Comparison of ENCODE assay signal across 8 mouse cellular contexts in the genomic region with DNA sequence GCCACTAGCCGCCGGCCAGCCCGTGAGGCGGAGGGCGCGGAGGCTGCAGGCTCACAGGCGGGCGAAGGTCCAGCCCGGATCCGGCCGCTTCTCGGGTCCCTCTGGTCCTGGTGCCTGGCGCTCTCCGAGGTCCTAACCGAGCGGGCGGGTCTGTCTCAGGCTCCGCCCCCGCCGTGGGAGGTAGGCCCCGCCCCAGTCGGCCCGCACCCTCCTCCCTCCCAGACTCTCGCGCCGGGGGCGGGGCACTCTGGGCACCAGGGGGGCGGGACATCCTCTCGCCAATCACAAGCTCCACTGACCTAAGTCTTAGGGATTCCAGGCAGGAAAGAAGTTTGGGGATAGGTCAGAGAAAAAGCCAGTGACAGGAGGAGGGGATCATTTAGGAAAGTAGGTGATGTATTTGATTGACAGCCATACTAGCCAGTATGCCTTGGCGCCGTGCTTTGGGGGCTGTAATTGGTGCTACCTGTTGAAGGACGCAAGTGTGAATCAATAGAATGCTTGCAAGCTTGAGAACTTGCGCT. TPM values are rescaled to one million over a fixed set of nuclear protein-coding genes. Genes with fewer than 3 reads are reported as not detected.
A peak's percentile ranks its signal among the peaks of the same experiment; 100 is the strongest.
DNase-seq lines count a peak whose midpoint lies in the region; ATAC-seq and TF ChIP-seq lines count a peak whose summit lies in the region.

A gene (minus strand): TSS at position 142 of the 524 bp plus-strand sequence.

- no peaks in the 10 kb centered on the region; the same call in 1 of the 2 replicates for H3K4me1 ChIP-seq in forebrain, embryonic 14.5 days (ENCODE audit: control insufficient read depth, insufficient read depth, low read length)
- peaks cover 9% of the 10 kb centered on the region for H3K4me1 ChIP-seq in heart, postnatal 0 days (ENCODE audit: control insufficient read depth, insufficient read depth)
- peaks cover 4% of the 10 kb centered on the region; the same call in 1 of the 2 replicates for H3K4me1 ChIP-seq in liver, embryonic 13.5 days (replicated peaks)
- H3K4me1 ChIP-seq in neural tube, embryonic 13.5 days (replicated peaks) = peaks cover 13% of the 10 kb centered on the region
- H3K4me1 ChIP-seq in testis, adult 2 months (ENCODE audit: control insufficient read depth, insufficient read depth, low read length) = peaks cover 10% of the 10 kb centered on the region

- peak; percentile 95 for ATAC-seq in forebrain, embryonic 14.5 days
- ATAC-seq in heart, postnatal 0 days (ENCODE audit: insufficient read depth, low read depth) = peak; percentile 99
- ATAC-seq in liver, embryonic 13.5 days (ENCODE audit: low read depth) = peak; percentile 96
- ATAC-seq in neural tube, embryonic 13.5 days (ENCODE audit: low read depth) = peak; percentile 97

- TF ChIP-seq POLR2A in testis, adult 2 months (IDR thresholded peaks at IDR 0.05; ENCODE audit: control insufficient read depth, low read depth, low read length) = no peak

- peak within 1 kb of the TSS; percentile 59 for H3K4me3 ChIP-seq in forebrain, embryonic 14.5 days (ENCODE audit: low read depth, low read length)
- peak within 1 kb of the TSS; percentile 51 for H3K4me3 ChIP-seq in heart, postnatal 0 days (ENCODE audit: low read depth, low read length)
- H3K4me3 ChIP-seq in liver, embryonic 13.5 days (replicated peaks) = peak within 1 kb of the TSS; percentile 48
- H3K4me3 ChIP-seq in neural tube, embryonic 13.5 days = peak within 1 kb of the TSS; percentile 64
- peak within 1 kb of the TSS; percentile 92 for H3K4me3 ChIP-seq in testis, adult 2 months (ENCODE audit: control insufficient read depth, low read depth, low read length)

- H3K9me3 ChIP-seq in forebrain, embryonic 14.5 days (replicated peaks; ENCODE audit: control insufficient read depth, low read length) = no peaks in the 10 kb centered on the region
- no peaks in the 10 kb centered on the region for H3K9me3 ChIP-seq in heart, postnatal 0 days (replicated peaks; ENCODE audit: control insufficient read depth, low read length)
- H3K9me3 ChIP-seq in liver, embryonic 13.5 days (replicated peaks) = no peaks in the 10 kb centered on the region
- H3K9me3 ChIP-seq in neural tube, embryonic 13.5 days = no peaks in the 10 kb centered on the region

- H3K27ac ChIP-seq in forebrain, embryonic 14.5 days (ENCODE audit: low read depth, low read length) = no peak within 1 kb of the TSS; the same call in 1 of the 2 replicates
- H3K27ac ChIP-seq in heart, postnatal 0 days (ENCODE audit: low read depth) = no peak within 1 kb of the TSS
- no peak within 1 kb of the TSS for H3K27ac ChIP-seq in liver, embryonic 13.5 days
- peak within 1 kb of the TSS; percentile 25; the same call in 1 of the 2 replicates for H3K27ac ChIP-seq in neural tube, embryonic 13.5 days (replicated peaks)
- no peak within 1 kb of the TSS for H3K27ac ChIP-seq in testis, adult 2 months (ENCODE audit: control insufficient read depth, insufficient read depth, low read depth, low read length)

- H3K27me3 ChIP-seq in forebrain, embryonic 14.5 days (replicated peaks; ENCODE audit: control insufficient read depth, insufficient read depth, low read length) = 0 out of 2 replicates have a peak, but pooled peaks cover 13% of the 10 kb centered on the region
- H3K27me3 ChIP-seq in heart, postnatal 0 days (ENCODE audit: control insufficient read depth, insufficient read depth, low read length) = peaks cover 9% of the 10 kb centered on the region; the same call in 1 of the 2 replicates
- peaks cover 27% of the 10 kb centered on the region for H3K27me3 ChIP-seq in liver, embryonic 13.5 days
- H3K27me3 ChIP-seq in neural tube, embryonic 13.5 days = no peaks in the 10 kb centered on the region
- H3K27me3 ChIP-seq in testis, adult 2 months (ENCODE audit: control insufficient read depth, insufficient read depth, low read length) = no peaks in the 10 kb centered on the region

- under 1% methylated on average over 27 of the region's 33 CpGs for WGBS in forebrain, embryonic 14.5 days
- WGBS in heart, postnatal 0 days = 1% methylated on average over 29 of the region's 33 CpGs
- WGBS in liver, embryonic 13.5 days (ENCODE audit: insufficient replicate concordance) = under 1% methylated on average over 33 of the region's 33 CpGs
- WGBS in neural tube, embryonic 13.5 days = under 1% methylated on average over 33 of the region's 33 CpGs

- peak; percentile 95 for DNase-seq in A20 (ENCODE audit: low read depth, low spot score)
- peak; percentile 41 for DNase-seq in c-Kit-positive CD71-positive TER-119-positive erythroid progenitor cells, embryonic 14.5 days (ENCODE audit: low spot score)
- peak; percentile 86 for DNase-seq in forebrain, embryonic 14.5 days (ENCODE audit: low spot score)
- DNase-seq in heart, postnatal 0 days (ENCODE audit: low spot score) = peak; percentile 84
- DNase-seq in kidney, postnatal 36 days = peak; percentile 94 to 96
- DNase-seq in liver, embryonic 13.5 days = peak; percentile 65

- H3K36me3 ChIP-seq in forebrain, embryonic 14.5 days (ENCODE audit: control insufficient read depth, insufficient read depth, low read length) = no peaks in the 10 kb centered on the region
- H3K36me3 ChIP-seq in heart, postnatal 0 days (replicated peaks; ENCODE audit: control insufficient read depth, insufficient read depth, low read length) = no peaks in the 10 kb centered on the region
- no peaks in the 10 kb centered on the region for H3K36me3 ChIP-seq in liver, embryonic 13.5 days
- H3K36me3 ChIP-seq in neural tube, embryonic 13.5 days = no peaks in the 10 kb centered on the region
- H3K36me3 ChIP-seq in testis, adult 2 months (ENCODE audit: control insufficient read depth, insufficient read depth, low read length) = no peaks in the 10 kb centered on the region

- H3K4me2 ChIP-seq in forebrain, embryonic 14.5 days (ENCODE audit: low read length) = peak within 1 kb of the TSS; percentile 96
- peak within 1 kb of the TSS; percentile 85 for H3K4me2 ChIP-seq in heart, postnatal 0 days (ENCODE audit: low read depth, low read length)
- H3K4me2 ChIP-seq in liver, embryonic 13.5 days = peak within 1 kb of the TSS; percentile 68
- H3K4me2 ChIP-seq in neural tube, embryonic 13.5 days = peak within 1 kb of the TSS; percentile 72

- no peak for TF ChIP-seq CTCF in heart, postnatal 0 days (IDR thresholded peaks at IDR 0.05; ENCODE audit: low read depth)
- TF ChIP-seq CTCF in testis, adult 2 months (IDR thresholded peaks at IDR 0.05; ENCODE audit: control insufficient read depth, insufficient read depth, insufficient replicate concordance, low read depth, low read length) = no peak

- H3K9ac ChIP-seq in forebrain, embryonic 14.5 days (ENCODE audit: low read length) = peak within 1 kb of the TSS; percentile 70
- no peak within 1 kb of the TSS for H3K9ac ChIP-seq in heart, postnatal 0 days (replicated peaks; ENCODE audit: low read depth, low read length)
- no peak within 1 kb of the TSS for H3K9ac ChIP-seq in liver, embryonic 13.5 days
- peak within 1 kb of the TSS; percentile 73 for H3K9ac ChIP-seq in neural tube, embryonic 13.5 days

- TF ChIP-seq EP300 in heart, postnatal 0 days (IDR thresholded peaks at IDR 0.05; ENCODE audit: low read depth) = no peak

RNA-seq across cellular contexts. Expression of the gene that starts here (rescaled TPM):
- 3.0 and 5.0 TPM in 2 replicates for polyA plus RNA-seq in forebrain, embryonic 14.5 days (2014; fragmentation: Nextera tagmentation; extraction: Ambion mirVana)
- total RNA-seq in heart, postnatal 0 days (2014; rRNA removed; ENCODE audit: low replicate concordance) = not detected in 2 replicates
- 0.12 and 0.30 TPM in 2 replicates for polyA plus RNA-seq in heart, postnatal 0 days (2015; fragmentation: Nextera tagmentation; extraction: Ambion mirVana)
- polyA plus RNA-seq in liver, embryonic 13.5 days (2015; fragmentation: Nextera tagmentation; extraction: Ambion mirVana) = 0.03 and 0.07 TPM in 2 replicates
- polyA plus RNA-seq in neural tube, embryonic 13.5 days (2015; fragmentation: Nextera tagmentation; extraction: Ambion mirVana) = 9.5 and 11.0 TPM in 2 replicates
- 1.2 and 1.5 TPM in 2 replicates for polyA plus RNA-seq in testis, adult 2 months (2012; rRNA removed)

Comparison
In these comparisons a context has a peak if more than half of its experiments do, and no peak if none do; other contexts are left out.
1. Peak in DNase-seq, ATAC-seq, H3K4me3 ChIP-seq and H3K4me2 ChIP-seq in heart, postnatal 0 days; RNA of the gene not detected or under 1 TPM.
2. Peak in DNase-seq, ATAC-seq, H3K4me3 ChIP-seq and H3K4me2 ChIP-seq in liver, embryonic 13.5 days; RNA of the gene not detected or under 1 TPM.
3. DNase-seq: peak in every context shown above with its lines; median percentile 95 in A20; 95 in kidney, postnatal 36 days; 86 in forebrain, embryonic 14.5 days; 84 in heart, postnatal 0 days; 65 in liver, embryonic 13.5 days; 41 in c-Kit-positive CD71-positive TER-119-positive erythroid progenitor cells, embryonic 14.5 days.
4. H3K9ac ChIP-seq: peak in forebrain, embryonic 14.5 days (single experiment) and neural tube, embryonic 13.5 days (single experiment); none in heart, postnatal 0 days (single experiment) and liver, embryonic 13.5 days (single experiment).
5. Peak in every context shown above with its lines, with median percentiles within 50 percentile points of each other: ATAC-seq, H3K4me2 ChIP-seq and H3K4me3 ChIP-seq.